Mouse (Mus musculus) neutrophil, adult 83 days (primary cell): ENCODE data around the gene Rad51b. TPM values are rescaled to one million over a fixed set of nuclear protein-coding genes. Genes with fewer than 3 reads are reported as not detected.

Source experiments
- total RNA-seq, 2 experiments: library from RNA; stranded (reverse); gene quantifications; one replicate each; pipeline ENCODE4 v1.2.4; 2023

Gene Rad51b
- total RNA-seq = 1 to 10 TPM; 3.1 to 6.1 TPM

DNA sequence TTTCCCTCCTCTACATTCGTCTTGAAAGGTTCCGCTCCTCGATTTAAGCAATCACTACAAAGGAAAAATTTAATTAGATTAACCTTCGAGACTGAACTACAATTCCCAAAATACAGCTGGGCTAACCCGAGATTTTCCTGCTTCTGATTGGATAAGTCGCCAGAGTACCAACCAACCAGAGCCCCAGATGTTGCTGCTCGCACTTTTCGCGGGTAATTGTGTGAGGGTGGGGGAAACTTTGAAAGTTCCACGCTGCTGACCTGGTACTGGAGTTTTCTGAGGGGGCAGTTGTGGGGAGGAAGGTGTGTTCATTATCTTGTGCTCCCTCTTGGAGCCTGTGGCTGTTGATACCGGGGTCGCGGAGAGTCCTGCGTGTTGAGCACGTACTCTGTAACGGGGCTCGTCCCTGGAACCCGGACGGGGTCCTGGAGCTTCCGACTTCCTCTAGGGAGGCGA is at the start of gene Rad51b:
Rad51b (plus strand) TSS at position 162 of the 456 bp plus-strand sequence.

DNA sequence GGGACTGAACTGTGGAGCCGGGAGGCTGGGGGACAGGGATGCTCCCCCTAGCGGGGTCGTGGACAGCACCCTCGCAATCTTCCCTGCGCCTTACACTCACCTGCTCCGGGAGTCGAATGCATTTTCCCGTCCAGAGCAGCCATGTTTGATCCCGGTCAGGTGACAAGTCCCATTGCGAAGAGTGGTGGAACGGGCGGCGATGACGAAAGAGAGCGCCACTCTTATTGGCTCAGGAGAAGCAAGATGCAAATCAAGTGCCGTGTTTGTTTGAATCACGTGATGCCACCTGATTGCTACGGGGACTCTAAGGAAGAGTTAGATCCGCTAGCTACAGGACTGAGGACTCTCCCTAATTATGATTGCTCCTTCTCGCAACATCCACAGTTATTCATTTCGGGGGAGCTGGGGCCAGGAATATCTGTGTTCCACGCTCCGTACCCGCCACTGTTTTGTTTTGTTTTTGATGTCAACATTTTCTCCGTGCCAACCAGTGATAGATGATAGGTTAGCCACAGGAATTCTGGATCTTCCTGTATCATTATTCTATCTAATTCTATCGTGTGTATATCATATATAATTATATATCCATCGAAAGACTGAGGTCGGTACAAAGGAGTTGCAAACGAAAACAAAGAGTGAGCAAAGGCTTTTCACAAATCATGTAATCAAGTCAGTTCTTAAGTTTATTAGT is 811 bp upstream of the Rad51b start, which contains the start of gene Zfyve26:
Zfyve26 (minus strand) TSS at position 179 of the 691 bp plus-strand sequence.

Other genes starting within 250 kb of the Rad51b start
- 1 to 10 TPM; 4.1 to 4.2 TPM for gene Pigh, start 207.6 kb upstream of the Rad51b start, total RNA-seq
- gene Arg2, start 166.5 kb upstream of the Rad51b start, total RNA-seq = 10 to 100 TPM; 25.3 to 39.3 TPM
- gene Vti1b, start 124.6 kb upstream of the Rad51b start, total RNA-seq = 10 to 100 TPM; 47.7 to 53.2 TPM
- 10 to 100 TPM; 17.3 to 18.6 TPM for gene Rdh11, start 105.0 kb upstream of the Rad51b start, total RNA-seq
- gene Rdh12, start 88.4 kb upstream of the Rad51b start, total RNA-seq = 10 to 100 TPM; 34.8 to 44.3 TPM
- 10 to 100 TPM; 44.3 to 52.1 TPM for gene Zfyve26, start 978 bp upstream of the Rad51b start, total RNA-seq